Mouse (Mus musculus): ENCODE results near the gene Rpl31.

DNA sequence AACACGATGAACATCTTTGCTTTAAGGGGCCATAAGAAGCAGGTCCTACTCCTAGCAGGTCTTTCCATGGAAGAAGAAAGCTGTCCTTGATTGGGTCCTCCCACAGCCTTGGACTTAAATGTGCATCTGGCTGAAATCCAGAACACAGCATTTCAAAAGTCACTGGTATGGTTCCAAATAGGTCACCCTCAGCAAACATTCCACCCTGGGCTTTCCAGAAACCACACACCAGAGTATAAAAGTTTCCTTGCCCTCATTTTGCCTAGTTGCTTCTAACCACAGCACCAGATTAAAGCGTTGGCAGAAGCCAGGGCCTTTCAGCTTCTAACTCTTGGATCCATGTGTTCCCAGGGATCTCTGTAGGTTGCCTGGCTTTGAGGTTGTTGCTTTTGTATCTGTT lies 49.7 kb upstream of the Rpl31 start:
- TF ChIP-seq CTCF (conservative IDR thresholded peaks at IDR 0.05; ENCODE audit: low read length): no peak
- TF ChIP-seq POU5F1 (IDR thresholded peaks at IDR 0.05; ENCODE audit: borderline replicate concordance, low read length): no peak
